Mouse (Mus musculus) MEL (cell line): Measurements from ENCODE around the gene Ear6. TPM values are rescaled to one million over a fixed set of nuclear protein-coding genes. Genes with fewer than 3 reads are reported as not detected.

Experiments
- DNase-seq: peaks from one replicate; pipeline ENCODE4 v3.0.0; 2011; ENCODE audit warnings: low read depth, low spot score
- H3K27ac ChIP-seq: 2 replicates; pipeline ENCODE4 v1.5.1; 2012; ENCODE audit warnings: low read depth, mild to moderate bottlenecking, control low read depth, low read length, moderate library complexity; ENCODE audit not compliant: control insufficient read depth
- H3K27me3 ChIP-seq, 2 experiments: fragments of 150-350 bp in 1 of 2; sonication (generic) in 1 of 2; 2 replicates each; pipeline ENCODE4 v1.6.1; 2012; ENCODE audit warnings: low read length in 2 of 2, mild to moderate bottlenecking in 2 of 2, improper control_type of control experiment in 1 of 2, moderate library complexity in 1 of 2; ENCODE audit not compliant: insufficient read depth in 2 of 2, control insufficient read depth in 1 of 2
- H3K36me3 ChIP-seq, 2 experiments: 2 replicates each; pipeline ENCODE4 v1.6.1; 2012 to 2014; ENCODE audit warnings: low read length in 2 of 2, improper control_type of control experiment in 1 of 2, inconsistent platforms in 1 of 2, mild to moderate bottlenecking in 1 of 2; ENCODE audit not compliant: insufficient read depth in 2 of 2, control insufficient read depth in 1 of 2
- H3K4me1 ChIP-seq, 2 experiments: fragments of 150-350 bp in 1 of 2; sonication (generic) in 1 of 2; 2 replicates each; pipeline ENCODE4 v1.6.1; 2012; ENCODE audit warnings: low read length in 2 of 2, improper control_type of control experiment in 1 of 2, mild to moderate bottlenecking in 1 of 2; ENCODE audit not compliant: insufficient read depth in 2 of 2, control insufficient read depth in 1 of 2
- H3K4me3 ChIP-seq, 2 experiments: fragments of 150-350 bp in 1 of 2; sonication (generic) in 1 of 2; 2 replicates each; pipeline ENCODE4 v1.5.1; 2012; ENCODE audit warnings: low read depth in 2 of 2, low read length in 2 of 2, mild to moderate bottlenecking in 2 of 2, moderate library complexity in 2 of 2, control low read depth in 1 of 2, improper control_type of control experiment in 1 of 2; ENCODE audit not compliant: control insufficient read depth in 1 of 2, insufficient read depth in 1 of 2
- H3K79me2 ChIP-seq: 2 replicates; pipeline ENCODE4 v1.6.1; 2012; ENCODE audit warnings: mild to moderate bottlenecking, low read length, moderate library complexity; ENCODE audit not compliant: control insufficient read depth, poor library complexity, insufficient read depth
- H3K9ac ChIP-seq: 2 replicates; pipeline ENCODE4 v1.6.1; 2012; ENCODE audit warnings: low read depth, mild to moderate bottlenecking, control low read depth, low read length, moderate library complexity; ENCODE audit not compliant: control insufficient read depth, poor library complexity, severe bottlenecking
- H3K9me3 ChIP-seq: fragments of 150-350 bp; sonication (generic); replicated peaks from 2 replicates; pipeline ENCODE4 v1.6.1; 2012; ENCODE audit warnings: mild to moderate bottlenecking, low read length, improper control_type of control experiment, moderate library complexity; ENCODE audit not compliant: insufficient read depth
- CHD1 ChIP-seq: IDR thresholded peaks from 2 replicates; pipeline ENCODE4 v1.6.1; 2012; ENCODE audit warnings: low read depth, mild to moderate bottlenecking, inconsistent platforms, low read length, improper control_type of control experiment
- CHD2 ChIP-seq: IDR thresholded peaks from 2 replicates; pipeline ENCODE4 v1.6.1; 2011; ENCODE audit warnings: low read length, improper control_type of control experiment
- CTCF ChIP-seq, 3 experiments: IDR thresholded peaks in 2 of 3; conservative IDR thresholded peaks in 1 of 3; 2 replicates each; pipeline ENCODE4 v1.5.1; 2011 to 2012; ENCODE audit warnings: low read length in 3 of 3, low read depth in 2 of 3, mild to moderate bottlenecking in 2 of 3, improper control_type of control experiment in 1 of 3, inconsistent platforms in 1 of 3, mixed read lengths in 1 of 3, moderate library complexity in 1 of 3; ENCODE audit not compliant: control insufficient read depth in 1 of 3, insufficient read depth in 1 of 3, poor library complexity in 1 of 3, severe bottlenecking in 1 of 3
- EP300 ChIP-seq, 2 experiments: IDR thresholded peaks; 2 replicates each; pipeline ENCODE4 v1.6.1; 2011; ENCODE audit warnings: improper control_type of control experiment in 2 of 2, low read length in 2 of 2, low read depth in 1 of 2, mild to moderate bottlenecking in 1 of 2
- ETS1 ChIP-seq: IDR thresholded peaks from 2 replicates; pipeline ENCODE4 v1.6.1; 2012; ENCODE audit warnings: low read depth, mild to moderate bottlenecking, inconsistent platforms, low read length, improper control_type of control experiment, moderate library complexity
- GABPA ChIP-seq: IDR thresholded peaks from 2 replicates; pipeline ENCODE4 v1.6.1; 2012; ENCODE audit warnings: low read depth, mild to moderate bottlenecking, inconsistent platforms, low read length, improper control_type of control experiment, moderate library complexity
- GATA1 ChIP-seq: IDR thresholded peaks from 2 replicates; pipeline ENCODE4 v1.6.1; 2011; ENCODE audit warnings: low read depth, low read length, improper control_type of control experiment
- JUND ChIP-seq: IDR thresholded peaks from 2 replicates; pipeline ENCODE4 v1.6.1; 2011; ENCODE audit warnings: low read depth, mild to moderate bottlenecking, improper control_type of control experiment, low read length
- MAFK ChIP-seq: IDR thresholded peaks from 2 replicates; pipeline ENCODE4 v1.6.1; 2011; ENCODE audit warnings: low read depth, mild to moderate bottlenecking, low read length, improper control_type of control experiment, borderline replicate concordance
- MAZ ChIP-seq: IDR thresholded peaks from 2 replicates; pipeline ENCODE4 v1.6.1; 2012; ENCODE audit warnings: low read depth, mild to moderate bottlenecking, inconsistent platforms, low read length, improper control_type of control experiment
- MEF2A ChIP-seq: IDR thresholded peaks from 2 replicates; pipeline ENCODE4 v1.6.1; 2014; ENCODE audit warnings: low read depth, mild to moderate bottlenecking, inconsistent platforms, low read length, improper control_type of control experiment; ENCODE audit not compliant: poor library complexity, insufficient replicate concordance, severe bottlenecking; ENCODE audit errors: extremely low read depth
- MXI1 ChIP-seq: IDR thresholded peaks from 2 replicates; pipeline ENCODE4 v1.6.1; 2011; ENCODE audit warnings: mild to moderate bottlenecking, low read depth, low read length, improper control_type of control experiment
- NELFE ChIP-seq: IDR thresholded peaks from 2 replicates; pipeline ENCODE4 v1.6.1; 2011; ENCODE audit warnings: low read depth, low read length, improper control_type of control experiment
- NRF1 ChIP-seq: IDR thresholded peaks from 2 replicates; pipeline ENCODE4 v1.6.1; 2014; ENCODE audit warnings: low read depth, mild to moderate bottlenecking, inconsistent platforms, low read length, improper control_type of control experiment, moderate library complexity; ENCODE audit not compliant: poor library complexity, insufficient read depth, severe bottlenecking
- POLR2AphosphoS5 ChIP-seq: IDR thresholded peaks from 2 replicates; pipeline ENCODE4 v1.6.1; 2012; ENCODE audit warnings: low read depth, borderline replicate concordance, mild to moderate bottlenecking, inconsistent platforms, low read length, moderate library complexity, mixed read lengths
- RCOR1 ChIP-seq: IDR thresholded peaks from 2 replicates; pipeline ENCODE4 v1.6.1; 2012; ENCODE audit warnings: low read depth, mild to moderate bottlenecking, inconsistent platforms, low read length, improper control_type of control experiment
- TAL1 ChIP-seq: IDR thresholded peaks from 2 replicates; pipeline ENCODE4 v1.6.1; 2012; ENCODE audit warnings: mild to moderate bottlenecking, inconsistent platforms, low read length, moderate library complexity, mixed read lengths
- TCF12 ChIP-seq: IDR thresholded peaks from 2 replicates; pipeline ENCODE4 v1.6.1; 2014; ENCODE audit warnings: low read depth, mild to moderate bottlenecking, inconsistent platforms, low read length, improper control_type of control experiment, moderate library complexity
- UBTF ChIP-seq: IDR thresholded peaks from 2 replicates; pipeline ENCODE4 v1.6.1; 2012; ENCODE audit warnings: low read depth, mild to moderate bottlenecking, inconsistent platforms, low read length, improper control_type of control experiment, moderate library complexity, borderline replicate concordance; ENCODE audit not compliant: insufficient read depth
- USF1 ChIP-seq: IDR thresholded peaks from 2 replicates; pipeline ENCODE4 v1.6.1; 2014; ENCODE audit warnings: low read depth, mild to moderate bottlenecking, inconsistent platforms, low read length, improper control_type of control experiment, moderate library complexity
- ZC3H11A ChIP-seq: IDR thresholded peaks from 2 replicates; pipeline ENCODE4 v1.6.1; 2012; ENCODE audit warnings: low read depth, mild to moderate bottlenecking, inconsistent platforms, low read length, improper control_type of control experiment
- polyA plus RNA-seq, 2 experiments: library from polyadenylated mRNA; stranded (reverse) in 1 of 2; unstranded in 1 of 2; fragments of >175 nt in 1 of 2; fragments of >200 nt in 1 of 2; gene quantifications; 2 replicates each; pipeline versions ENCODE4 v1.2.1 to v1.2.4; 2012; ENCODE audit warnings: low replicate concordance in 2 of 2, low read depth in 1 of 2; ENCODE audit not compliant: insufficient read length in 2 of 2, insufficient read depth in 1 of 2, missing spikeins in 1 of 2
- total RNA-seq: library from RNA; depleted of rRNA; stranded (reverse); fragments of 300-350 nt; gene quantifications from 2 replicates; pipeline ENCODE4 v1.2.3, GENCODE M21; 2012

The Ear6 gene
- total and polyA plus RNA-seq, 3 experiments, result not detected

DNA sequence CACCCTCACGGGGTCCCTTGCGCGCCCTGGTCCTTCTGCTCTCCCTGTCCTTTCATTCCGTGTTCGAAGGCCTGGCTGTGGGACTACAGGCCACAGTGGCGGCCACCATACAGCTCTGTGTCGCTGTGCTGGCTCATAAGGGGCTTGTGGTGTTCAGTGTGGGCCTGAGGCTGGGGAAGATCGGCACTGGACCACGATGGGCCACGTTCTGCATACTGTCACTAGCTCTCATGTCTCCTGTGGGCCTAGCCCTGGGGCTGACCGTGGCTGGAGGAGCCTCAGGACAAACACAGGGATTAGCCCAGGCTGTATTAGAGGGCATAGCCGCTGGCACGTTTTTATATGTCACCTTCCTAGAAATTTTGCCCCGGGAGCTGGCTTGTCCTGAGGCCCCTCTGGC, 41.6 kb downstream of the Ear6 start:
- no peaks in the 10 kb centered on the region for H3K9me3 ChIP-seq
- H3K36me3 ChIP-seq, result peaks cover 0 to 8% of the 10 kb centered on the region in 2 experiments; a peak in 2 of 4 replicates

DNA sequence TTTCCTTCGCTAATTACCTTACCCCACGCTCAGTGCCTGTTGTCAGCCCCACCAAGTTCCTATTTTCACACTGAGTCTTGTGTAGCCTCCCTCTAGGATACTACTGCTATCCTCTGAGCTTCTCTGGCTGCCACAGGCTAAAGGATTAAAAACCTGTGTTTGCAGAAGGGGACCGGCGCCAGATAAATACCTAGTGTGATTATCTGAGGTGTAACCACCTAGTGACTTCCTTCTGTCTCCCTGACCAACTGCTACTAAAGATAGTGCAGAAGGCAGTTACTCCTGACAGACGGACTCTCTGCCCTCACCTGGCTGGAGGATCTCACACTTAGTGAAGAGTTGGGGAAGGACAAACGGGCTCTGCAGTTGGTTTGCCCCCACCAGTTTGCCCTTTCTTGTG, 42.5 kb downstream of the Ear6 start:
- Histone ChIP-seq H3K4me1 (peaks cover 3 to 17% of the 10 kb centered on the region in 2 experiments; a peak in 3 of 4 replicates), H3K27ac (no peak overlapping the region), H3K27me3 (no peaks in the 10 kb centered on the region), H3K36me3 (peaks cover 0 to 8% of the 10 kb centered on the region in 2 experiments; a peak in 2 of 4 replicates), H3K9ac (no peak overlapping the region)
- DNase-seq, result peak; percentile 52
- TF ChIP-seq ETS1 (no peak), TCF12 (peak; percentile 58), NELFE (no peak), MAFK (no peak), EP300 (IDR thresholded peaks at IDR 0.05; ENCODE audit: low read depth in 1 of 2, low read length in 2 of 2) (peak in 1 of 2 experiments; percentile 75; a peak in 3 of 4 replicates), GATA1 (peak; percentile 45; the same call in 1 of the 2 replicates), MAZ (no peak), CTCF (IDR thresholded peaks at IDR 0.05 in 2 of 3, conservative IDR thresholded peaks at IDR 0.05 in 1 of 3; ENCODE audit: control insufficient read depth in 1 of 3, insufficient read depth in 1 of 3, low read depth in 2 of 3, low read length in 3 of 3, poor library complexity in 1 of 3, severe bottlenecking in 1 of 3) (no peak), MXI1 (no peak), MEF2A (no peak), TAL1 (peak; percentile 64), RCOR1 (no peak)
- TF ChIP-seq, all 39 proteins: peak for 4
- no peaks in the 10 kb centered on the region for H3K79me2 ChIP-seq
- no peak overlapping the region for H3K4me3 ChIP-seq
- no peaks in the 10 kb centered on the region for H3K9me3 ChIP-seq

More for the DNA sequence above, 41.6 kb downstream of the Ear6 start:
- Histone ChIP-seq H3K9ac (no peak overlapping the region), H3K4me1 (peaks cover 3 to 17% of the 10 kb centered on the region in 2 experiments; a peak in 3 of 4 replicates), H3K79me2 (no peaks in the 10 kb centered on the region), H3K27me3 (no peaks in the 10 kb centered on the region), H3K4me3 (no peak overlapping the region), H3K27ac (no peak overlapping the region)
- DNase-seq, result no peak
- TF ChIP-seq CHD1, result no peak
- TF ChIP-seq GABPA, result no peak
- TF ChIP-seq USF1, result no peak
- no peak for TF ChIP-seq JUND
- no peak for TF ChIP-seq TCF12
- TF ChIP-seq CHD2, result no peak
- no peak for TF ChIP-seq NRF1
- no peak for TF ChIP-seq UBTF
- TF ChIP-seq ZC3H11A, result no peak
- no peak for TF ChIP-seq POLR2AphosphoS5
- TF ChIP-seq, all 39 proteins: peak for 0
